Mouse (Mus musculus) left cerebral cortex, adult 8-10 months (tissue): Measurements from ENCODE around the gene Trim62. TPM values are rescaled to one million over a fixed set of nuclear protein-coding genes. Genes with fewer than 3 reads are reported as not detected.

ENCODE experiments used
- DNase-seq, 2 experiments: peaks; one replicate each; pipeline ENCODE4 v3.0.0; 2022; ENCODE audit warnings: low spot score in 2 of 2
- total RNA-seq, 4 experiments: library from RNA; stranded (reverse); gene quantifications; 2 replicates each; pipeline ENCODE4 v1.2.4; 2022

Gene Trim62
- 10 to 100 TPM; 17.4 to 20.0 (median 19.4) TPM for total RNA-seq

- peak; percentile 40 to 54 for DNase-seq
These were observed at the start of gene Trim62 for GRCm38 (mm10) chr4:128883379-128883781. Gene Trim62 (plus strand): TSS chr4:128883580.

- DNase-seq, result no peak
These were observed 45.2 kb upstream of the Trim62 start for GRCm38 (mm10) chr4:128838202-128838601.

GRCm38 (mm10) chr4:128839811-128840738 is 43.3 kb upstream of the Trim62 start:
- DNase-seq, result no peak

GRCm38 (mm10) chr4:128841259-128841658 is 42.1 kb upstream of the Trim62 start:
- no peak for DNase-seq

- no peak for DNase-seq
These were observed 38.8 kb upstream of the Trim62 start for GRCm38 (mm10) chr4:128844566-128844965.

GRCm38 (mm10) chr4:128845367-128845973 is 37.9 kb upstream of the Trim62 start:
- DNase-seq, result no peak

- no peak for DNase-seq
These were observed 34.4 kb upstream of the Trim62 start for GRCm38 (mm10) chr4:128848961-128849360.

- DNase-seq, result no peak
These were observed 33.7 kb upstream of the Trim62 start for GRCm38 (mm10) chr4:128849686-128850085.

- DNase-seq, result no peak
These were observed 31.0 kb upstream of the Trim62 start for GRCm38 (mm10) chr4:128852266-128852887.

- DNase-seq, result no peak
These were observed 30.3 kb upstream of the Trim62 start for GRCm38 (mm10) chr4:128853117-128853516.

GRCm38 (mm10) chr4:128855613-128856040 is 27.8 kb upstream of the Trim62 start:
- DNase-seq, result no peak

- no peak for DNase-seq
These were observed 26.2 kb upstream of the Trim62 start for GRCm38 (mm10) chr4:128857212-128857611.

GRCm38 (mm10) chr4:128858226-128858625 is 25.2 kb upstream of the Trim62 start:
- DNase-seq, result peak; percentile 49 to 69

GRCm38 (mm10) chr4:128858878-128859277 is 24.5 kb upstream of the Trim62 start:
- DNase-seq, result no peak

- peak; percentile 28 to 35 for DNase-seq
These were observed 10.4 kb upstream of the Trim62 start for GRCm38 (mm10) chr4:128872992-128873391.

- DNase-seq, result no peak
These were observed 9.3 kb upstream of the Trim62 start for GRCm38 (mm10) chr4:128874062-128874461.

- DNase-seq, result no peak
These were observed 7.9 kb upstream of the Trim62 start for GRCm38 (mm10) chr4:128875439-128875838.

GRCm38 (mm10) chr4:128877520-128877919 is 5.9 kb upstream of the Trim62 start:
- no peak for DNase-seq

- no peak for DNase-seq
These were observed 4.4 kb upstream of the Trim62 start for GRCm38 (mm10) chr4:128878901-128879491.

GRCm38 (mm10) chr4:128883801-128884710 is 676 bp downstream of the Trim62 start:
- DNase-seq, result peak in 1 of 2 experiments; percentile 35

GRCm38 (mm10) chr4:128884711-128885095 is 1.3 kb downstream of the Trim62 start:
- DNase-seq, result no peak
